Mouse (Mus musculus) B cell, adult 67 days (primary cell): ENCODE measurements around the gene Ppbp. TPM values are rescaled to one million over a fixed set of nuclear protein-coding genes. Genes with fewer than 3 reads are reported as not detected.

Experiments
- total RNA-seq, 2 experiments: library from RNA; stranded (reverse); gene quantifications; 4 replicates each; pipeline ENCODE4 v1.2.4; 2023

Ppbp gene
- total RNA-seq, result under 1 TPM; 0.52 to 0.53 TPM

GRCm38 (mm10) chr5:90768218-90768617, at the start of gene Ppbp:
Gene Ppbp, plus strand, starts transcription at chr5:90768518.

DNA sequence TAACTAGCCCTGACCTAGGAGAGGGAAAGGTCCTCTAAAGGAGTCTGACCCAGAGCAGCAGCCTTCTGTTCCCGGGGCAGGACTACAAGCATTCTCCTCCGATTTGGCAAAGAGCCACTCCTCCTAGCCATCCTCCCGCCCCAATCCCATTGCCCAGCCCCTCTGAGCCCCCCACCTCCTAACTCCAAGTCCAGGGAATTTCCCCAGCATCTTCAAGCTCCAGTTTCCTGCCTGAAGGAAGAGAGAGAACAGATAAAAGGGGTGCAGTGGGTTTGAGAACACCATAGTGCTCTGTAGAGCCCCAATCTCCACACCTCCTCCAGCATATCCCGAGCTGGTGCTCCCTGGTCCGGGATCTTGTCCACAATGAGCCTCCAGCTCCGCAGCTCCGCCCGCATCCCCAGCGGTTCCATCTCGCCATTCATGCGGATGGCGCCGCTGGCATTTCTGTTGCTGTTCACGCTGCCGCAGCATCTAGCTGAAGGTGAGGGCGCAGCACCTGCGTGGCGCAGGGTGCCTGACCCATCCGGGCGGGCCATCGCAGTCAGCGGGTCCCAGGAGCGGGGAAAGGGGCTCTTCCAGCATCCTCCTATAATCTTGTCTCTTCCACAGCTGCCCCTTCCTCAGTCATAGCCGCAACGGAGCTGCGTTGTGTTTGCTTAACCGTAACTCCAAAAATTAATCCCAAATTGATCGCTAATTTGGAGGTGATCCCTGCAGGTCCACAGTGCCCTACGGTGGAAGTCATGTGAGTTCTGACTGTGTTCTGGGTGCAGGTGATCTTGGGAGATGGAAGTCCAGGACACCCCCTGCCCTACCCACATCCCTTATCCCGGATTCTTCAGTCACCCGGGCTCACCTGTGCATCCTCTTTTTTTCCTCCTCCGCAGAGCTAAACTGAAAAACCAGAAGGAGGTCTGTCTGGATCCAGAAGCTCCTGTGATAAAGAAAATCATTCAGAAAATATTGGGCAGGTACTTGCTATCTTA, 8.9 kb upstream of the Ppbp start, which contains the start of gene Cxcl5:
Gene Cxcl5 (plus strand): TSS at position 284 of the 989 bp plus-strand sequence.

GRCm38 (mm10) chr5:90771880-90772653, 3.7 kb downstream of the Ppbp start, which contains the start of gene Pf4:
Gene Pf4, plus strand, starts transcription at chr5:90772435.

GRCm38 (mm10) chr5:90785659-90786588, 17.6 kb downstream of the Ppbp start, which contains the start of gene Cxcl3:
Gene Cxcl3, plus strand, starts transcription at chr5:90786103.

DNA sequence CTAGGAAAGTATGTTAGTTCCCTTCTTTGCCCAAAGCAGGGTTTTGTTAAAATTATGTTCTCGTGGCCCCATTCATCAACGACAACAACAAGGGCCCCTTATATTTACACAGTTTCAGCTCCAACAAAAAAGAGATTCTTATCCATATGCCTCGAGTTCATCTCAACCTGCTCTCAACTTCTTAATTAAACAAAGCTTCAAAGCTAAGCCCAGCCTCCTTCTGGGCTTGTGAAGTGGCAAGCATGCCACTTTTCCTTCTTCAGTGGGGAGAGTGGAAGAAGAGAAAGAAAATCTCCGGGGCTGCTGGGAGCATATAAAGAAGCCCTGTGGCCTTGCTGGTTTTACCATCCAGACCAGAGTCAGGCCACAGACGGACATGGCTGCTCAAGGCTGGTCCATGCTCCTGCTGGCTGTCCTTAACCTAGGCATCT, 25.9 kb downstream of the Ppbp start, which contains the start of gene Cxcl15:
Gene Cxcl15 (plus strand): TSS at position 340 of the 431 bp plus-strand sequence.

Other genes with a start within 250 kb of the Ppbp start
- not detected for gene Afm, start 249.6 kb upstream of the Ppbp start, total RNA-seq
- not detected for gene 5830473C10Rik, start 207.4 kb upstream of the Ppbp start, total RNA-seq
- 1 to 10 TPM; 2.6 to 5.3 TPM for gene Rassf6, start 127.9 kb upstream of the Ppbp start, total RNA-seq
- gene Cxcl5, start 9.2 kb upstream of the Ppbp start, total RNA-seq, result not detected
- gene Pf4, start 3.9 kb downstream of the Ppbp start, total RNA-seq, result not detected
- not detected for gene Cxcl3, start 17.6 kb downstream of the Ppbp start, total RNA-seq
- gene Cxcl15, start 26.0 kb downstream of the Ppbp start, total RNA-seq, result not detected
- gene Cxcl1, start 122.7 kb downstream of the Ppbp start, total RNA-seq, result not detected
- under 1 TPM in 1 of 2 experiments, not detected in 1; 0.29 TPM for gene Cxcl2, start 135.4 kb downstream of the Ppbp start, total RNA-seq
- gene Mthfd2l, start 162.6 kb downstream of the Ppbp start, total RNA-seq, result 1 to 10 TPM; 1.7 to 1.9 TPM